Mouse (Mus musculus) embryo, embryonic 11 days (tissue): ENCODE measurements around the gene Isg20.

Experiments
- DNase-seq: peaks from one replicate; pipeline ENCODE4 v3.0.0-alpha.2; 2015

Isg20 gene

DNA sequence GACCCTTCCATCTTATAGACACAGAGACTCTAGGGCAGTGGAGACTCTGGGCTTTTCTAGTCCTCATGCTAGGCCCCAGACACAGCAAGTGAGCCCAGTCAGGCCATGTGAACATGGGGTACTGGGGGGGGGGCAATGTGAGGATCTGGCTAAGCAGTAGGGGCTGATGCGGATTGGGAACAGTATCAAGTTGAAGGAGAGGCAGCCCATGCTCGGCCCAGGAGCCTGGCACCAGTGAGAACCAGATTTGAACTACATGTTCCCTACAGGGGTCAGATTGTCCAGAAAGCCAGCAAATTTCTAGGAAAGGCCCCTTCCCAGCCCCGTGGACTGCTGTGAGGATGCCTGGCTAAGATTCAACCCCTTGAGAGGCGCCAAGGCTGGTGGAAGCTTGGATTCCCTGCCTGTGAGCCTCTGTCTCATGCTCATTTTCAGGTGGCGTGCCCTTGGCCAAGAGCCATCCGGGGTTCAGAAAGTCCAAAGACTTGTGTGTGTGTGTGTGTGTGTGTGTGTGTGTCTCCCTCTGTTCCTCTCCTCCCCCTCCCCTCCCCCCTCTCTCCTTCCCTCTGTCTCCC, 45.4 kb downstream of the Isg20 start:
- DNase-seq: no peak

- no peak for DNase-seq
These were observed 50.7 kb downstream of the Isg20 start for GRCm38 (mm10) chr7:78963891-78964290.
